Mouse (Mus musculus) liver, embryonic 11.5 days (tissue): Measurements from ENCODE around the gene Rps3a1. TPM values are rescaled to one million over a fixed set of nuclear protein-coding genes. Genes with fewer than 3 reads are reported as not detected.

Experiments
- ATAC-seq: fragments of 200-750 bp; cut with Nextera tagmentation; replicated peaks from 2 replicates; pipeline ENCODE4 v1.8.0; 2017; ENCODE audit warnings: moderate number of reproducible peaks, mild to moderate bottlenecking, moderate TSS enrichment, moderate library complexity; ENCODE audit not compliant: low FRiP score
- DNase-seq: peaks from one replicate; pipeline ENCODE4 v3.0.0-alpha.2; 2017; ENCODE audit warnings: low spot score
- H3K27ac ChIP-seq: fragments of 300-500 bp; sonication (generic); 2 replicates; pipeline ENCODE4 v1.5.1; 2014; ENCODE audit warnings: mild to moderate bottlenecking, low read depth, low read length, control low read depth
- H3K27me3 ChIP-seq: fragments of 300-500 bp; sonication (generic); replicated peaks from 2 replicates; pipeline ENCODE4 v1.6.1; 2014; ENCODE audit warnings: low read length, mixed read lengths; ENCODE audit not compliant: control insufficient read depth, insufficient read depth
- H3K36me3 ChIP-seq: fragments of 300-500 bp; sonication (generic); 2 replicates; pipeline ENCODE4 v1.6.1; 2014; ENCODE audit warnings: mild to moderate bottlenecking, low read length, moderate library complexity, mixed read lengths; ENCODE audit not compliant: control insufficient read depth, insufficient read depth
- H3K4me1 ChIP-seq: fragments of 300-500 bp; sonication (generic); replicated peaks from 2 replicates; pipeline ENCODE4 v1.6.1; 2014; ENCODE audit warnings: low read length, mixed read lengths; ENCODE audit not compliant: control insufficient read depth, insufficient read depth
- H3K4me2 ChIP-seq: fragments of 300-500 bp; sonication (generic); 2 replicates; pipeline ENCODE4 v1.6.1; 2014; ENCODE audit warnings: mild to moderate bottlenecking, control low read depth, moderate library complexity
- H3K4me3 ChIP-seq: fragments of 300-500 bp; sonication (generic); 2 replicates; pipeline ENCODE4 v1.5.1; 2014; ENCODE audit warnings: low read depth, low read length, control low read depth
- H3K9ac ChIP-seq: fragments of 300-500 bp; sonication (generic); 2 replicates; pipeline ENCODE4 v1.6.1; 2014; ENCODE audit warnings: low read depth, low read length, control low read depth
- H3K9me3 ChIP-seq: fragments of 300-500 bp; sonication (generic); 2 replicates; pipeline ENCODE4 v1.6.1; 2016; ENCODE audit warnings: low read length, inconsistent platforms, mixed read lengths; ENCODE audit not compliant: control insufficient read depth
- WGBS: fragments of 180-500 bp; shearing (Covaris S2); extraction: QIAGEN DNeasy Blood & Tissue Kit; methylation state at CpG from one replicate; pipeline ENCODE4 v1.1.7; 2014; 5-methylcytosine and 5-hydroxymethylcytosine counted together
- polyA plus RNA-seq: library from polyadenylated mRNA; unstranded; fragments of >200 nt; fragmentation: Nextera tagmentation; extraction: Ambion mirVana; gene quantifications from 2 replicates; pipeline ENCODE4 v1.2.1, GENCODE M21; 2014

Rps3a1 gene
- polyA plus RNA-seq, 1 experiment from 2014 or later, result 1,639 TPM

DNA sequence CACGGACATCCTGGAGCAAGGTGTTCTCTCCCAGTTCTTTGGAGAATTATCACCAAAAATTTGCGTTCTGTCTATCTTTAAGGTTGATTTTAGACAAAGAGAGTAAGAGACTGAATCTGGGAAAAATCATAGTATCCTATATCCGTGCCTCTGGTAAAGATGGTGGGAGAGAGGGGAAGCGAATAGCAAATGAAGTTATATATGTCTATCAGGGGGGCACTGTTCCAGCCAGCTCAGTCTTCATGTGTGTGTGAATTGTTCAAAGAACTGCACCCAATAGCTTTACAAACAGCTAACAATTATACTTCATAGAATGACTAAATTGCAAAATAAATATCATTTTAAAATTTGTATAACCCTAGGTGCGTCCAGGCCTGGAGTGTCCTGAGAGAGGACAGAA lies 48.6 kb downstream of the Rps3a1 start:
- DNase-seq (no peak), ATAC-seq (no peak)
- H3K9ac ChIP-seq, result no peak overlapping the region
- no peak overlapping the region for H3K4me2 ChIP-seq
- H3K9me3 ChIP-seq, result no peaks in the 10 kb centered on the region
- 0 out of 2 replicates have a peak, but pooled peaks cover 3% of the 10 kb centered on the region for H3K36me3 ChIP-seq
- no peak overlapping the region for H3K4me3 ChIP-seq
- WGBS, result 82% methylated on average over 5 of the region's 5 CpGs
- no peaks in the 10 kb centered on the region for H3K4me1 ChIP-seq
- no peaks in the 10 kb centered on the region for H3K27me3 ChIP-seq
- no peak overlapping the region for H3K27ac ChIP-seq

DNA sequence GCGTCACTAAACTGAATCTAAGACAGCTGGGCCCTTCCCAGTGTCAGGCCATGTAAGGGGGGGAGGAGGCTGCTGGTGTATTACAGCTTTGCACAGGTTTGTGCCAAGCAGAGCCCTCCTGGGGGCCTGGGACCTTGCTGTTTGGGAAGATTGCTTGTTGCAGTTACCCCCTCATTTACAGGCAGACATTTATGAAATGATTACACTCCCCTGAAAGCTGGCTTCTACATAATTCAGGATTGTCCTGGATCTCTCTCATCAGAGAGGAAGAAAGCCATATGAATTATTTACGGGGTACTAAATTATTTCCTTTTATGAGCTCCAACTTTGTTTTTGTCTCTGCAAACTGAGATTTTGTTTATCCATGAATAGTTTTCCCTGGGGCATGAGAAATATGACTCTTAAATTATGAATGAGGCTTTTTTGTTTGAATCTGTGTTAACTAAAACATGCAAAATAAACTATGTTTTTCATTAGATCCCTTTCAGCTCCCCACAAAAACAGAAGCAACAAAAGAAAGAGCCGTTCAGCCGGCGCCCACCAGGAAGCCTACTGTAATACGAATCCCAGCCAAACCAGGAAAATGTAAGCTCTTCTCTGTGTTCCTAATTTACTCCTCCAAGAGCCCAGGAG lies 49.2 kb downstream of the Rps3a1 start:
- no peak for DNase-seq
- no peak overlapping the region for H3K4me3 ChIP-seq
- no peaks in the 10 kb centered on the region for H3K27me3 ChIP-seq
- H3K4me2 ChIP-seq, result no peak overlapping the region
- H3K36me3 ChIP-seq, result 0 out of 2 replicates have a peak, but pooled peaks cover 3% of the 10 kb centered on the region
- ATAC-seq, result no peak
- no peak overlapping the region for H3K9ac ChIP-seq
- WGBS, result 78% methylated on average over 6 of the region's 6 CpGs
- H3K4me1 ChIP-seq, result no peaks in the 10 kb centered on the region
- H3K27ac ChIP-seq, result no peak overlapping the region
- H3K9me3 ChIP-seq, result no peaks in the 10 kb centered on the region

Other genes with a start within 250 kb of the Rps3a1 start
- gene Sh3d19, start 171.6 kb downstream of the Rps3a1 start, polyA plus RNA-seq, result 17.9 and 20.7 TPM in 2 replicates
- 0.30 TPM in 1 of 2 replicates, not detected in the other for gene Prss48, start 140.2 kb downstream of the Rps3a1 start, polyA plus RNA-seq
- gene Lrba, start 82.0 kb upstream of the Rps3a1 start, polyA plus RNA-seq, result 3.8 and 4.2 TPM in 2 replicates